22 mouse cellular contexts compared by ENCODE assay signal in genomic region chr10:39377219-39377618, GRCm38 (mm10). TPM values are rescaled to one million over a fixed set of nuclear protein-coding genes. Genes with fewer than 3 reads are reported as not detected.
DNase-seq lines count a peak whose midpoint lies in the region; ATAC-seq and TF ChIP-seq lines count a peak whose summit lies in the region.
"Had no signal": no experiment of that assay in that cellular context is flagged by ENCODE, and none has a peak within 500 bp of the region (broad histone marks: within the 10 kb centered on the region; RNA-seq: fewer than 3 reads in every experiment).

No protein-coding gene starts in this region.

- H3K4me1 ChIP-seq in cerebellum, adult 2 months (ENCODE audit: control insufficient read depth, insufficient read depth, low read length) = peaks cover 30% of the 10 kb centered on the region
- H3K4me1 ChIP-seq in kidney, embryonic 15.5 days = peaks cover 26% of the 10 kb centered on the region
- H3K4me1 ChIP-seq in neural tube, embryonic 14.5 days (ENCODE audit: control insufficient read depth, insufficient read depth, low read length) = peaks cover 63% of the 10 kb centered on the region
- peaks cover 87% of the 10 kb centered on the region for H3K4me1 ChIP-seq in neural tube, embryonic 15.5 days
- peaks cover 39% of the 10 kb centered on the region for H3K4me1 ChIP-seq in limb, embryonic 10.5 days

- H3K9me3 ChIP-seq in kidney, embryonic 15.5 days (replicated peaks) = no peaks in the 10 kb centered on the region
- no peaks in the 10 kb centered on the region for H3K9me3 ChIP-seq in neural tube, embryonic 14.5 days (ENCODE audit: control insufficient read depth, low read length)
- H3K9me3 ChIP-seq in neural tube, embryonic 15.5 days (replicated peaks) = no peaks in the 10 kb centered on the region
- no peaks in the 10 kb centered on the region for H3K9me3 ChIP-seq in limb, embryonic 10.5 days (replicated peaks)
- H3K9me3 ChIP-seq: limb, embryonic 15.5 days; megakaryocyte, embryonic 14.5 days; midbrain, embryonic 12.5 days had no signal

- no peaks in the 10 kb centered on the region for H3K36me3 ChIP-seq in kidney, embryonic 15.5 days
- H3K36me3 ChIP-seq in neural tube, embryonic 14.5 days (ENCODE audit: control insufficient read depth, insufficient read depth, low read length) = no peaks in the 10 kb centered on the region
- H3K36me3 ChIP-seq in neural tube, embryonic 15.5 days = no peaks in the 10 kb centered on the region
- H3K36me3 ChIP-seq in limb, embryonic 10.5 days = no peaks in the 10 kb centered on the region
- H3K36me3 ChIP-seq: limb, embryonic 15.5 days had no signal

- 33% methylated on average over 5 of the region's 5 CpGs for WGBS in cerebellum, adult 2 months
- WGBS in kidney, embryonic 15.5 days = 57% methylated on average over 5 of the region's 5 CpGs
- WGBS in neural tube, embryonic 14.5 days = 66% methylated on average over 5 of the region's 5 CpGs
- WGBS in neural tube, embryonic 15.5 days = 70% methylated on average over 5 of the region's 5 CpGs
- 47% methylated on average over 5 of the region's 5 CpGs for WGBS in limb, embryonic 10.5 days

- H3K4me3 ChIP-seq in cerebellum, adult 2 months (replicated peaks; ENCODE audit: insufficient read depth, low read depth, low read length) = no peak overlapping the region
- H3K4me3 ChIP-seq in kidney, embryonic 15.5 days (replicated peaks) = no peak overlapping the region
- no peak overlapping the region for H3K4me3 ChIP-seq in neural tube, embryonic 14.5 days (ENCODE audit: low read depth, low read length)
- H3K4me3 ChIP-seq in neural tube, embryonic 15.5 days (replicated peaks) = no peak overlapping the region
- H3K4me3 ChIP-seq in limb, embryonic 10.5 days = no peak overlapping the region
- H3K4me3 ChIP-seq: erythroblast, embryonic 14.5 days; limb, embryonic 15.5 days; megakaryocyte, embryonic 14.5 days; midbrain, embryonic 12.5 days had no signal

- TF ChIP-seq POLR2A in cerebellum, adult 2 months (IDR thresholded peaks at IDR 0.05; ENCODE audit: borderline replicate concordance, insufficient read depth, low read length) = no peak

- H3K4me2 ChIP-seq in kidney, embryonic 15.5 days = no peak overlapping the region
- no peak overlapping the region for H3K4me2 ChIP-seq in neural tube, embryonic 14.5 days (ENCODE audit: low read depth, low read length)
- no peak overlapping the region for H3K4me2 ChIP-seq in neural tube, embryonic 15.5 days
- H3K4me2 ChIP-seq: hindbrain, embryonic 14.5 days; limb, embryonic 15.5 days; midbrain, embryonic 12.5 days had no signal

- DNase-seq in cerebellum, adult 2 months = no peak
- no peak for DNase-seq in cerebellum, postnatal 4 days (ENCODE audit: low spot score in 2 of 2)
- DNase-seq in kidney, postnatal 14 days = no peak
- DNase-seq in neural tube, embryonic 10.5 days (ENCODE audit: extremely low spot score, low spot score) = no peak
- no peak for DNase-seq in limb, embryonic 10.5 days (ENCODE audit: low spot score)
- DNase-seq: adrenal gland, postnatal 36 days; cerebellum, postnatal 10 days; gastrocnemius, postnatal 10 days; heart, postnatal 4 days; kidney, adult 8-10 months; kidney, postnatal 10 days; left cerebral cortex, postnatal 4 days; lung, postnatal 36 days; right cerebral cortex, postnatal 25 days had no signal

- 0 out of 2 replicates have a peak, but pooled peaks have one; percentile 30 for ATAC-seq in kidney, embryonic 15.5 days (replicated peaks; ENCODE audit: low FRiP score)
- ATAC-seq in neural tube, embryonic 14.5 days (ENCODE audit: low read depth) = no peak
- ATAC-seq in neural tube, embryonic 15.5 days (ENCODE audit: low FRiP score) = 0 out of 2 replicates have a peak, but pooled peaks have one; percentile 9

- 0 out of 2 replicates have a peak overlapping the region, but pooled peaks have one; percentile 27 for H3K27ac ChIP-seq in cerebellum, adult 2 months (ENCODE audit: insufficient read depth, low read length)
- H3K27ac ChIP-seq in kidney, embryonic 15.5 days = no peak overlapping the region
- H3K27ac ChIP-seq in neural tube, embryonic 14.5 days (ENCODE audit: low read depth, low read length) = no peak overlapping the region
- no peak overlapping the region for H3K27ac ChIP-seq in neural tube, embryonic 15.5 days (replicated peaks)
- H3K27ac ChIP-seq in limb, embryonic 10.5 days = no peak overlapping the region
- H3K27ac ChIP-seq: hindbrain, embryonic 14.5 days; limb, embryonic 15.5 days; midbrain, embryonic 12.5 days had no signal

- no peaks in the 10 kb centered on the region for H3K27me3 ChIP-seq in cerebellum, adult 2 months (ENCODE audit: control insufficient read depth, insufficient read depth, low read length)
- H3K27me3 ChIP-seq in kidney, embryonic 15.5 days = no peaks in the 10 kb centered on the region
- H3K27me3 ChIP-seq in neural tube, embryonic 14.5 days (ENCODE audit: control insufficient read depth, insufficient read depth, low read length) = no peaks in the 10 kb centered on the region
- no peaks in the 10 kb centered on the region for H3K27me3 ChIP-seq in neural tube, embryonic 15.5 days (replicated peaks)
- H3K27me3 ChIP-seq in limb, embryonic 10.5 days (ENCODE audit: low read depth, poor library complexity, severe bottlenecking) = no peaks in the 10 kb centered on the region
- H3K27me3 ChIP-seq: limb, embryonic 15.5 days; megakaryocyte, embryonic 14.5 days; midbrain, embryonic 12.5 days had no signal

- H3K9ac ChIP-seq in kidney, embryonic 15.5 days = no peak overlapping the region
- 0 out of 2 replicates have a peak overlapping the region, but pooled peaks have one; percentile 8 for H3K9ac ChIP-seq in neural tube, embryonic 14.5 days (replicated peaks; ENCODE audit: low read depth, low read length)
- no peak overlapping the region for H3K9ac ChIP-seq in neural tube, embryonic 15.5 days (replicated peaks)
- H3K9ac ChIP-seq: hindbrain, embryonic 14.5 days; limb, embryonic 15.5 days; midbrain, embryonic 12.5 days had no signal

- no peak for TF ChIP-seq CTCF in cerebellum, adult 2 months (IDR thresholded peaks at IDR 0.05; ENCODE audit: borderline replicate concordance, insufficient read depth, low read depth, low read length)

RNA-seq across cellular contexts. Expression of gene Fyn, which starts 8.6 kb away (rescaled TPM):
- 104 and 107 TPM in 2 replicates for polyA plus RNA-seq in cerebellum, adult 2 months (2012; rRNA removed)
- 26.2 and 27.0 TPM in 2 replicates for polyA plus RNA-seq in kidney, embryonic 15.5 days (2015; fragmentation: Nextera tagmentation; extraction: Ambion mirVana)
- 106 and 113 TPM in 2 replicates for polyA plus RNA-seq in neural tube, embryonic 14.5 days (2014; fragmentation: Nextera tagmentation; extraction: Ambion mirVana)
- polyA plus RNA-seq in neural tube, embryonic 15.5 days (2015; fragmentation: Nextera tagmentation; extraction: Ambion mirVana) = 67.8 and 76.5 TPM in 2 replicates
- 13.1 and 16.0 TPM in 2 replicates for polyA plus RNA-seq in limb, embryonic 10.5 days (2016; fragmentation: Nextera tagmentation; extraction: Ambion mirVana)
